Mouse (Mus musculus): ENCODE measurements around the gene Lin52.
A peak's percentile ranks its signal among the peaks of the same experiment; 100 is the strongest.

GRCm38 (mm10) chr12:84407874-84408818 lies 43.1 kb upstream of the Lin52 start:
- TF ChIP-seq CTCF (conservative IDR thresholded peaks at IDR 0.05; ENCODE audit: insufficient read depth, insufficient read length, low read depth, low read length) (0 out of 2 replicates have a peak, but pooled peaks have one; percentile 6), POLR2A (IDR thresholded peaks at IDR 0.05; ENCODE audit: low read depth, low read length) (no peak)
